Mouse (Mus musculus) heart, embryonic 13.5 days (tissue): ENCODE results near the gene Ddx25. TPM values are rescaled to one million over a fixed set of nuclear protein-coding genes. Genes with fewer than 3 reads are reported as not detected.

ENCODE experiments used
- ATAC-seq: fragments of 200-750 bp; cut with Nextera tagmentation; 2 replicates; pipeline ENCODE4 v1.8.0; 2017; ENCODE audit warnings: moderate TSS enrichment; ENCODE audit not compliant: insufficient number of reproducible peaks, low FRiP score, low TSS enrichment; ENCODE audit errors: extremely low read depth
- H3K27ac ChIP-seq: fragments of 300-500 bp; sonication (generic); replicated peaks from 2 replicates; pipeline ENCODE4 v1.5.1; 2015; ENCODE audit warnings: moderate library complexity, mild to moderate bottlenecking, inconsistent platforms
- H3K27me3 ChIP-seq: fragments of 300-500 bp; sonication (generic); replicated peaks from 2 replicates; pipeline ENCODE4 v1.6.1; 2015; ENCODE audit warnings: mild to moderate bottlenecking, inconsistent platforms
- H3K36me3 ChIP-seq: fragments of 300-500 bp; sonication (generic); 2 replicates; pipeline ENCODE4 v1.6.1; 2015; ENCODE audit warnings: mild to moderate bottlenecking, inconsistent platforms
- H3K4me1 ChIP-seq: fragments of 300-500 bp; sonication (generic); 2 replicates; pipeline ENCODE4 v1.6.1; 2015; ENCODE audit warnings: inconsistent platforms
- H3K4me2 ChIP-seq: fragments of 300-500 bp; sonication (generic); 2 replicates; pipeline ENCODE4 v1.6.1; 2015; ENCODE audit warnings: inconsistent platforms, mild to moderate bottlenecking, moderate library complexity
- H3K4me3 ChIP-seq: fragments of 300-500 bp; sonication (generic); 2 replicates; pipeline ENCODE4 v1.5.1; 2015; ENCODE audit warnings: moderate library complexity, mild to moderate bottlenecking, inconsistent platforms
- H3K9ac ChIP-seq: fragments of 300-500 bp; sonication (generic); 2 replicates; pipeline ENCODE4 v1.6.1; 2015; ENCODE audit warnings: inconsistent platforms, mild to moderate bottlenecking, moderate library complexity
- H3K9me3 ChIP-seq: fragments of 300-500 bp; sonication (generic); 2 replicates; pipeline ENCODE4 v1.6.1; 2016; ENCODE audit warnings: inconsistent platforms
- WGBS: fragments of 180-500 bp; shearing (Covaris S2); methylation state at CpG from one replicate; pipeline ENCODE4 v1.1.7; 2015; ENCODE audit warnings: mixed read lengths; 5-methylcytosine and 5-hydroxymethylcytosine counted together
- polyA plus RNA-seq: library from polyadenylated mRNA; unstranded; fragments of >200 nt; fragmentation: Nextera tagmentation; extraction: Ambion mirVana; gene quantifications from 2 replicates; pipeline ENCODE4 v1.2.1, GENCODE M21; 2015

Ddx25 gene
- polyA plus RNA-seq, 1 experiment from 2014 or later = 1.5 TPM

GRCm38 (mm10) chr9:35539001-35539750 is 19.2 kb downstream of the Ddx25 start:
- Histone ChIP-seq H3K4me1 (peaks cover 24% of the 10 kb centered on the region), H3K4me2 (no peak overlapping the region), H3K27ac (no peak overlapping the region), H3K36me3 (no peaks in the 10 kb centered on the region), H3K27me3 (no peaks in the 10 kb centered on the region), H3K9ac (no peak overlapping the region), H3K4me3 (no peak overlapping the region), H3K9me3 (no peaks in the 10 kb centered on the region)
- no peak for ATAC-seq
- WGBS = 72% methylated on average over 13 of the region's 13 CpGs

GRCm38 (mm10) chr9:35535876-35536275 is 22.5 kb downstream of the Ddx25 start:
- Histone ChIP-seq H3K9ac (no peak overlapping the region), H3K4me3 (no peak overlapping the region), H3K27ac (no peak overlapping the region), H3K9me3 (no peaks in the 10 kb centered on the region), H3K27me3 (no peaks in the 10 kb centered on the region), H3K4me1 (peaks cover 24% of the 10 kb centered on the region), H3K4me2 (no peak overlapping the region), H3K36me3 (no peaks in the 10 kb centered on the region)
- 61% methylated on average over 4 of the region's 4 CpGs for WGBS
- ATAC-seq = no peak

- ATAC-seq = no peak
Observed at GRCm38 (mm10) chr9:35535110-35535509, 23.2 kb downstream of the Ddx25 start.

GRCm38 (mm10) chr9:35533266-35533665 is 25.1 kb downstream of the Ddx25 start:
- WGBS = 60% methylated on average over 9 of the region's 9 CpGs
- Histone ChIP-seq H3K9me3 (no peaks in the 10 kb centered on the region), H3K4me1 (peaks cover 21% of the 10 kb centered on the region), H3K27ac (no peak overlapping the region; the same call in 1 of the 2 replicates), H3K9ac (no peak overlapping the region), H3K36me3 (no peaks in the 10 kb centered on the region), H3K4me3 (no peak overlapping the region), H3K4me2 (no peak overlapping the region), H3K27me3 (no peaks in the 10 kb centered on the region)
- no peak for ATAC-seq

More at GRCm38 (mm10) chr9:35535110-35535509, 23.2 kb downstream of the Ddx25 start:
- Histone ChIP-seq H3K36me3 (no peaks in the 10 kb centered on the region), H3K9ac (no peak overlapping the region), H3K4me1 (peaks cover 24% of the 10 kb centered on the region), H3K4me2 (no peak overlapping the region), H3K27me3 (no peaks in the 10 kb centered on the region), H3K4me3 (no peak overlapping the region), H3K9me3 (no peaks in the 10 kb centered on the region), H3K27ac (no peak overlapping the region)
- 5% methylated on average over 2 of the region's 2 CpGs for WGBS

GRCm38 (mm10) chr9:35529796-35530195 is 28.5 kb downstream of the Ddx25 start:
- Histone ChIP-seq H3K36me3 (no peaks in the 10 kb centered on the region), H3K4me1 (peaks cover 5% of the 10 kb centered on the region), H3K9me3 (no peaks in the 10 kb centered on the region), H3K27ac (peak overlapping the region; percentile 59), H3K9ac (no peak overlapping the region), H3K27me3 (no peaks in the 10 kb centered on the region), H3K4me2 (no peak overlapping the region), H3K4me3 (no peak overlapping the region)
- WGBS = 25% methylated on average over 1 of the region's 1 CpGs
- ATAC-seq = no peak

- H3K27ac ChIP-seq = peak overlapping the region; percentile 66; the same call in 1 of the 2 replicates
- 66% methylated on average over 3 of the region's 3 CpGs for WGBS
- no peaks in the 10 kb centered on the region for H3K36me3 ChIP-seq
- H3K27me3 ChIP-seq = no peaks in the 10 kb centered on the region
- no peak overlapping the region for H3K4me3 ChIP-seq
- H3K4me2 ChIP-seq = no peak overlapping the region
- no peak for ATAC-seq
- H3K9me3 ChIP-seq = no peaks in the 10 kb centered on the region
- H3K9ac ChIP-seq = no peak overlapping the region
- peaks cover 11% of the 10 kb centered on the region for H3K4me1 ChIP-seq
Observed at GRCm38 (mm10) chr9:35529141-35529540, 29.2 kb downstream of the Ddx25 start.

- ATAC-seq = no peak
- H3K27ac ChIP-seq = peak overlapping the region; percentile 69
- H3K36me3 ChIP-seq = no peaks in the 10 kb centered on the region
- no peaks in the 10 kb centered on the region for H3K9me3 ChIP-seq
- 18% methylated on average over 7 of the region's 7 CpGs for WGBS
- peak overlapping the region; percentile 8 for H3K4me2 ChIP-seq
- no peak overlapping the region for H3K4me3 ChIP-seq
- peaks cover 21% of the 10 kb centered on the region for H3K4me1 ChIP-seq
- no peak overlapping the region for H3K9ac ChIP-seq
- no peaks in the 10 kb centered on the region for H3K27me3 ChIP-seq
Observed at GRCm38 (mm10) chr9:35523941-35524411, 34.4 kb downstream of the Ddx25 start.

GRCm38 (mm10) chr9:35523541-35523940 is 34.8 kb downstream of the Ddx25 start:
- no peaks in the 10 kb centered on the region for H3K9me3 ChIP-seq

GRCm38 (mm10) chr9:35522821-35523515 is 35.4 kb downstream of the Ddx25 start:
- no peaks in the 10 kb centered on the region for H3K9me3 ChIP-seq
- no peak for ATAC-seq
- no peaks in the 10 kb centered on the region for H3K27me3 ChIP-seq
- WGBS = 58% methylated on average over 1 of the region's 1 CpGs
- H3K27ac ChIP-seq = peak overlapping the region; percentile 67
- no peak overlapping the region for H3K4me2 ChIP-seq
- H3K9ac ChIP-seq = no peak overlapping the region
- H3K36me3 ChIP-seq = no peaks in the 10 kb centered on the region
- H3K4me1 ChIP-seq = peaks cover 21% of the 10 kb centered on the region
- H3K4me3 ChIP-seq = no peak overlapping the region

More at GRCm38 (mm10) chr9:35523541-35523940, 34.8 kb downstream of the Ddx25 start:
- H3K4me3 ChIP-seq = no peak overlapping the region
- peak overlapping the region; percentile 69 for H3K27ac ChIP-seq
- peak; percentile 51; the same call in 1 of the 2 replicates for ATAC-seq
- no peak overlapping the region for H3K9ac ChIP-seq
- WGBS = 38% methylated on average over 5 of the region's 5 CpGs
- no peaks in the 10 kb centered on the region for H3K36me3 ChIP-seq
- H3K4me1 ChIP-seq = peaks cover 21% of the 10 kb centered on the region
- H3K4me2 ChIP-seq = peak overlapping the region; percentile 8; the same call in 1 of the 2 replicates
- H3K27me3 ChIP-seq = no peaks in the 10 kb centered on the region

- Histone ChIP-seq H3K9ac (no peak overlapping the region), H3K4me1 (peaks cover 21% of the 10 kb centered on the region), H3K4me2 (no peak overlapping the region), H3K27me3 (no peaks in the 10 kb centered on the region), H3K9me3 (no peaks in the 10 kb centered on the region), H3K36me3 (no peaks in the 10 kb centered on the region), H3K4me3 (no peak overlapping the region), H3K27ac (peak overlapping the region; percentile 67)
- ATAC-seq = no peak
- WGBS = 68% methylated on average over 2 of the region's 2 CpGs
Observed at GRCm38 (mm10) chr9:35522241-35522640, 36.1 kb downstream of the Ddx25 start.

- no peaks in the 10 kb centered on the region for H3K36me3 ChIP-seq
- no peak for ATAC-seq
- H3K9ac ChIP-seq = no peak overlapping the region
- peaks cover 21% of the 10 kb centered on the region for H3K4me1 ChIP-seq
- no peaks in the 10 kb centered on the region for H3K9me3 ChIP-seq
- 70% methylated on average over 6 of the region's 6 CpGs for WGBS
- no peak overlapping the region for H3K4me3 ChIP-seq
- no peak overlapping the region for H3K27ac ChIP-seq
- H3K27me3 ChIP-seq = no peaks in the 10 kb centered on the region
- H3K4me2 ChIP-seq = no peak overlapping the region
Observed at GRCm38 (mm10) chr9:35520631-35521348, 37.5 kb downstream of the Ddx25 start.
